Mouse (Mus musculus): ENCODE data around the gene Zc3h8. TPM values are rescaled to one million over a fixed set of nuclear protein-coding genes. Genes with fewer than 3 reads are reported as not detected.
A peak's percentile ranks its signal among the peaks of the same experiment; 100 is the strongest.

Gene Zc3h8
- polyA plus RNA-seq, 1 experiment, result 8.3 TPM

DNA sequence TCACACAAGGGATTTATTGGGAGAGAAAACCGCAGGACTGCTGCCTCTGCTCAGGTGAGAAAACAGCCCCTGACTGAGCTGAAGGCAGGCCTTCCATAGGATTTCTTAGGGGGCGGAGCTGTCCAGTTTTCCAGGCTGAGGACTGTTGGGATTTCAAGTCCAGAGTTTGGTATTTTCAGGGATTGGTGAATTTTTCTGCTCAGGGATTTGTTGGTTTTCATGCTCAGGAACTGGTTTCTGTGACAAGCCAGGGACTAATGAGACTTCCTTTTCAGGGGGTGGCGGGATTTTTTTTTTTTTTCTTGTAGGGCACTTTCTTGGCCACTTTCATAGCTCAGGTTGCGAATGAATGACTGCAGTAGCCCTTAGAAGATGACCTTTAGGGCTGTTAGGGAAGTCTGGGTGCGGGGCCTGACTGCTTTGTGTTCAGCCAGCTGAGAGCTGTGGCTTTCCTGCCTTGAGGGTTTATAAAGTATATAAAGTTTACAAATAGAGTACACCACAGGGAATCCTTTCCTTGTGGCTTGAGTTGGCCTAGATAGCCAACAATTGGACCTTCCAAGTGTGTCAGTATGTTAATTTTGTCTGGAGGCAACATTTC lies 21.7 kb upstream of the Zc3h8 start:
- peaks cover 2% of the 10 kb centered on the region; the same call in 1 of the 2 replicates for H3K4me1 ChIP-seq (ENCODE audit: control insufficient read depth, insufficient read depth, low read length)
- no peak overlapping the region; the same call in 1 of the 2 replicates for H3K4me3 ChIP-seq (ENCODE audit: insufficient read depth, low read length)
- H3K27ac ChIP-seq (ENCODE audit: insufficient read depth, low read length), result no peak overlapping the region
- no peak for TF ChIP-seq CTCF (IDR thresholded peaks at IDR 0.05; ENCODE audit: extremely low read depth, insufficient read depth, low read length)
- no peak for TF ChIP-seq POLR2A (IDR thresholded peaks at IDR 0.05; ENCODE audit: extremely low read depth, insufficient read depth, low read length)

DNA sequence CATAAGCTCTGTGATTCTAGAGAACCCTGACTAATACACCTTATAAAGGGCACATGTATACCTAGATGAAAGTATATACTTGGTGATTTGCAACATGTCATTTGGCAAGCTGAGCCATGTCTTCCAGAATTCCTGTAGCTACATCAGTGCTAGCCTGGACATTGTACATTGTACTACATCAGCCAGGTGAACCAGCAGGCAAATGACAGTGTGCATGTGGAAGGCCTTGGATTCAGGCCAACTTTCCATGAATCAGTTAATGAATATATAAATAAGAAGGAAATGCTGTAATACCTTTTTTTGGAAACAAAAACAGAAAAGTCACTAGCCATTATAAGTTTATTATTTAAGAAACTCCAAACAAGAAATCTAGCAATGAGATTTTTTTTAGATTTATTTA lies 10.3 kb upstream of the Zc3h8 start:
- Histone ChIP-seq H3K4me1 (ENCODE audit: control insufficient read depth, insufficient read depth, low read length) (no peaks in the 10 kb centered on the region), H3K4me3 (ENCODE audit: insufficient read depth, low read length) (no peak overlapping the region), H3K27ac (ENCODE audit: insufficient read depth, low read length) (no peak overlapping the region)
- TF ChIP-seq POLR2A (IDR thresholded peaks at IDR 0.05; ENCODE audit: extremely low read depth, insufficient read depth, low read length) (no peak), CTCF (IDR thresholded peaks at IDR 0.05; ENCODE audit: extremely low read depth, insufficient read depth, low read length) (no peak)

DNA sequence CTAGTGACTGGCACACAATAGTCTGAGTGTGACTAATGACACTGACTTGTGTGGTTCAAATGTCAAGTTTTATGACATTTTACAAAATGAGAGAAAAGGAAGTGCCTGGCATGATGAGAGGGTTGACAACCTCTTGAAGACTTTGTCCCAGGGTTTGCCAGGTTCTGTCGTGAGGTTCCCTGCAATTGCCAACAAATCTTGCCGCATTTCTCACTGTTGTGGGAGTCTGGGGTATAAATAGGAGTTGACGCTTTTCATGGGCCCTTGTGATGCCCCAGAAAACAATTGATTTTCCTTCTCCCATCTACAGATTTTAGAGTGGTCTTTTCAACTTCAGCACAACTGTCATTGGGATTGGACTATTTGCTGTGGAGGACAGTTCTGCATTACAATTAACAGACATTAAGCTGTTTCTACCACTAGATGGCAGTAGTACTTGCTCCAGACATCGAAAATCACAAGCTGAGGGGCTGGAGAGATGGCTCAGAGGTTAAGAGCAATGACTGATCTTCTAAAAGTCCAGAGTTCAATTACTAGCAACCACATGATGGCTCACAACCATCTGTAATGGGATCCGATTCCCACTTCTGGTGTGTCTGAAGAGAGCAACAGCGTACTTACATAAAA lies 4.2 kb upstream of the Zc3h8 start:
- no peaks in the 10 kb centered on the region for H3K4me1 ChIP-seq (ENCODE audit: control insufficient read depth, insufficient read depth, low read length)
- H3K4me3 ChIP-seq (ENCODE audit: insufficient read depth, low read length), result no peak overlapping the region
- no peak overlapping the region for H3K27ac ChIP-seq (ENCODE audit: insufficient read depth, low read length)
- TF ChIP-seq POLR2A (IDR thresholded peaks at IDR 0.05; ENCODE audit: extremely low read depth, insufficient read depth, low read length) (no peak), CTCF (IDR thresholded peaks at IDR 0.05; ENCODE audit: extremely low read depth, insufficient read depth, low read length) (peak; percentile 55)

DNA sequence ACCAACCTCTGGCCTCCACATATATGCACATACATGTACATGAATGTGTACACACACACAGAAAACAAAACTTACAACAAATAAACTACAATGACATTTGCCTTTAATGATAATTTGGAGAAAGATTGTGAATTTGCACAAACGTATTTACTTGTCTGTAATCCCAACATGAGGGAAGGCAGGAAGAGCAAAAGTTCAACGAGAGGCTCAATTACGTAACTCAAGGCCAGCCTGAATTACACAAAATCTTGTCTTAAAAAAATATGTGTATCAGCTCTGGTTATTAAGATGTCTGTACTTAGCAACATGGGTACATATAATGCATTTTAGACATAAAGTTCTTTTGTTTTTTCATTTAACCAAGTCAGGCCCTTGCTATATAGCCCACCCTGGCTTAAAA lies 7.6 kb downstream of the Zc3h8 start:
- H3K4me1 ChIP-seq (ENCODE audit: control insufficient read depth, insufficient read depth, low read length), result no peaks in the 10 kb centered on the region
- no peak overlapping the region for H3K4me3 ChIP-seq (ENCODE audit: insufficient read depth, low read length)
- no peak overlapping the region for H3K27ac ChIP-seq (ENCODE audit: insufficient read depth, low read length)
- TF ChIP-seq POLR2A (IDR thresholded peaks at IDR 0.05; ENCODE audit: extremely low read depth, insufficient read depth, low read length) (no peak), CTCF (IDR thresholded peaks at IDR 0.05; ENCODE audit: extremely low read depth, insufficient read depth, low read length) (no peak)

DNA sequence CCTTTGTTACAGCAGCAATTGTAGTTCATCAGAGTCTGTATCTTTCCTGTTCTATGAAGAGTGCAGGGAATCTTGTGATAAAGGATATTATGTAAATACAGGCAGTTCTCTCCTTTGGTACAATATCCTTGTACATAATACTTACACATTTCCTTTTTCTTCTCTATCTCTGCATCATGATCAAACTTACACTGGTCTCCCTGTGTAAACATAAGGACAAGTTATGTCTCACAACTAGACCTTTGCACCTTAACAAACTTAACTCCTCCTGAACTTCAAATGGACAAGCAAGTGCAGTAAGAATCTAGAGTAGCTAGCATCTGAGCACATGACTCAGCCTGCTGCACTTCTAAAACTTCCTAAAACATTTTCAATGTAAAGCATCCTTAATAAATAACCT lies 13.2 kb downstream of the Zc3h8 start:
- Histone ChIP-seq H3K4me3 (ENCODE audit: insufficient read depth, low read length) (no peak overlapping the region), H3K4me1 (ENCODE audit: control insufficient read depth, insufficient read depth, low read length) (no peaks in the 10 kb centered on the region; the same call in 1 of the 2 replicates), H3K27ac (ENCODE audit: insufficient read depth, low read length) (no peak overlapping the region)
- no peak for TF ChIP-seq CTCF (IDR thresholded peaks at IDR 0.05; ENCODE audit: extremely low read depth, insufficient read depth, low read length)
- TF ChIP-seq POLR2A (IDR thresholded peaks at IDR 0.05; ENCODE audit: extremely low read depth, insufficient read depth, low read length), result no peak

DNA sequence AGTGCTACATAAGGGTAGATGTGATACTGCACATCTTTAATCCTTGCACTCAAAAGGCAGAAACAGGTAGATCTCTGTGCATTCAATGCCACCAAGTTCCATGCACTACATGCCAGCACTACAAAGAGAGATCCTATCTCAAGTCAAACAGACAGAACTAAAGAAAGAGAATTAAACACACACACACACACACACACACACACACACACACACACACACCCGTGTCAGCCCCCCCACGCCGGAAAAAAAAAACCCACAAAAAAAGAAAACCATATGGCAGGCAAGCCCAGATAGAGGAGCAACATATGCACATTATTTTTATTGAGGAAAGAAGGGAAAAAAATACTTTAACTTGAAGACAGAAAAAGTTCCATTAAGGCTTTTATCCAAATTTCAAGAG lies 15.4 kb downstream of the Zc3h8 start:
- no peak overlapping the region for H3K27ac ChIP-seq (ENCODE audit: insufficient read depth, low read length)

DNA sequence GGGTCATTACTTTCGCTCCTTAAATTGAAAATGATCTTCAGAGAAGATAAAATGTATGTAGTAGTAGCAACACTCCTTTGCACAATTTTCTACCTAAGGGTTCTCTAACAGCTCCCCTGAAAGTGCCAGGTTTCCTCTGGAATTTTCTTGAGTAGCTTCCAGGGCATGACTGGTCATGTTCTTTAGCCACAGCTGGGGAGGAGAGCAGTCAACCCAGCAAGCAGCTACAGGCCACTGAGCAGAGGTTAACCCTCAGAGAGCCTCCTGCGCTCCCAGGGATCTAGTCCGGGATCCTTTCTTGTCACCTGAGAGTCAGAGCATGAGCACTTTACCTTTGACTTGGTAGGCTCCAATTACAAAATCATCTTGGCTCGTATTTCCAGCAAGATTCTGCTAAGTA lies 19.1 kb downstream of the Zc3h8 start:
- no peak overlapping the region for H3K27ac ChIP-seq (ENCODE audit: insufficient read depth, low read length)
- no peaks in the 10 kb centered on the region; the same call in 1 of the 2 replicates for H3K4me1 ChIP-seq (ENCODE audit: control insufficient read depth, insufficient read depth, low read length)
- TF ChIP-seq CTCF (IDR thresholded peaks at IDR 0.05; ENCODE audit: extremely low read depth, insufficient read depth, low read length) (no peak), POLR2A (IDR thresholded peaks at IDR 0.05; ENCODE audit: extremely low read depth, insufficient read depth, low read length) (no peak)
- no peak overlapping the region for H3K4me3 ChIP-seq (ENCODE audit: insufficient read depth, low read length)

More for the DNA sequence above, 15.4 kb downstream of the Zc3h8 start:
- H3K4me1 ChIP-seq (ENCODE audit: control insufficient read depth, insufficient read depth, low read length), result no peaks in the 10 kb centered on the region; the same call in 1 of the 2 replicates
- TF ChIP-seq CTCF (IDR thresholded peaks at IDR 0.05; ENCODE audit: extremely low read depth, insufficient read depth, low read length) (no peak), POLR2A (IDR thresholded peaks at IDR 0.05; ENCODE audit: extremely low read depth, insufficient read depth, low read length) (no peak)
- no peak overlapping the region for H3K4me3 ChIP-seq (ENCODE audit: insufficient read depth, low read length)

DNA sequence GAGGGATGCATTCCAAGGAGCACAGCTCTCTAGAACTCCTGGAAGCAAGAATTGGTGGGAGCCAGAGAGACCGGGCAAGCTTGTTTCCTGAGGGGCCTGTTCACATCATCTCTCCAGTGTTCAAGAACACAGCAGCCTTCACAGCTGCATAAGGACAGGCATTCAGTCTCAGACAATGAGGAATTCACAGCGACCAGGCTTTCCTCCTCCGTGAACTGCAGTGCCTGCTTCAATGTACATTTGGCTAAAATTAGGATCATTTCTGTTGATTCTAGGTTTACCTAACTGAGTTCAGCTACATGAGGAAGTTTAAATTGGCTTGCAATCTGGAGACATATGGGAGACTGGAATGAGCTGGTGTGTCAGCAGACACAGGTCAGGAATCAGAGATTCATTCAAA lies 27.3 kb downstream of the Zc3h8 start:
- TF ChIP-seq POLR2A (IDR thresholded peaks at IDR 0.05; ENCODE audit: extremely low read depth, insufficient read depth, low read length), result no peak
- no peak for TF ChIP-seq CTCF (IDR thresholded peaks at IDR 0.05; ENCODE audit: extremely low read depth, insufficient read depth, low read length)
- no peak overlapping the region for H3K27ac ChIP-seq (ENCODE audit: insufficient read depth, low read length)

DNA sequence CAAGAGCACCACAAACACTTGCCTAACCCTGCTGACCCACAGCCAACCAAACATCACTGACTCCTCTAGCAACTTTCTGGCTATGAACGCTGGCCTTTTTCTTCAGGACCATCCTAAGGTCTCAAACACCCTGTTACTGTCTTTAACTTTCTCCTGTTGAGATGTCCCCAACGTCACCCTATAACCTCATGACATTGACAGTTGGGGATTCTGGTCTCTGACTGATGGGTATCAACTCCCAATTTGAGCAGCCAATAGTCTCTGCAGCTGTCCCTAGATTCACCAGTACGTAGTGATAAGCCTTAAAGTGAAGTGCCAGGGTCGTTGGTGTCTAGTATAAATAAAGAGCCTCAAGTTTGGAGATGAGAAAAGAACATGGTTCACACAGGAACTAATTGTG lies 28.9 kb downstream of the Zc3h8 start:
- H3K4me3 ChIP-seq (ENCODE audit: insufficient read depth, low read length), result no peak overlapping the region
- TF ChIP-seq POLR2A (IDR thresholded peaks at IDR 0.05; ENCODE audit: extremely low read depth, insufficient read depth, low read length) (no peak), CTCF (IDR thresholded peaks at IDR 0.05; ENCODE audit: extremely low read depth, insufficient read depth, low read length) (no peak)

More for the DNA sequence above, 27.3 kb downstream of the Zc3h8 start:
- no peaks in the 10 kb centered on the region for H3K4me1 ChIP-seq (ENCODE audit: control insufficient read depth, insufficient read depth, low read length)
- no peak overlapping the region for H3K4me3 ChIP-seq (ENCODE audit: insufficient read depth, low read length)

DNA sequence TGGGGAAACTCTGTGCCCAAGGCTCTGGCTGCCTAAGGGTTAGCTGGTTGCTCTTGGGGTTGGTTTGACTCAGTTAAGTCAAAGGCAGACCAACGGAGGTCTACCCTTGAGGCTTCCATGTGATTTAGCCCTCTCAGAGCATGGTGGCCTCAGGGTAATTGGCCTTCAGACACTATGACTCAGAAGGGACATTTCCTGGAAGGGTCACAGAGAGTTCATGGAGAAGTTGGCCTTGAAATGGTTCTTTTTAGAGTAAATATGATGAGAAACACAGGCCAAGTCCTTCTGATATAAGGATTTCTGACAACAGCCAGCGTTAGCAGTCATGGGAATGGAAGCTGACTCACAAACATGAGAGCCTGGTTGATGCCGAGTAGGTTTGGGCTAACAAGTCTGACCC lies 40.2 kb downstream of the Zc3h8 start:
- Histone ChIP-seq H3K4me3 (ENCODE audit: insufficient read depth, low read length) (no peak overlapping the region), H3K27ac (ENCODE audit: insufficient read depth, low read length) (no peak overlapping the region), H3K4me1 (ENCODE audit: control insufficient read depth, insufficient read depth, low read length) (no peaks in the 10 kb centered on the region)
- no peak for TF ChIP-seq POLR2A (IDR thresholded peaks at IDR 0.05; ENCODE audit: extremely low read depth, insufficient read depth, low read length)
- TF ChIP-seq CTCF (IDR thresholded peaks at IDR 0.05; ENCODE audit: extremely low read depth, insufficient read depth, low read length), result no peak

More for the DNA sequence above, 28.9 kb downstream of the Zc3h8 start:
- Histone ChIP-seq H3K27ac (ENCODE audit: insufficient read depth, low read length) (no peak overlapping the region), H3K4me1 (ENCODE audit: control insufficient read depth, insufficient read depth, low read length) (no peaks in the 10 kb centered on the region)

Measured in cortical plate, adult 2 months (tissue).